Mouse (Mus musculus) limb, embryonic 10.5 days (tissue): Measurements from ENCODE around the gene Tssk2. TPM values are rescaled to one million over a fixed set of nuclear protein-coding genes. Genes with fewer than 3 reads are reported as not detected.

Source experiments
- DNase-seq: peaks from one replicate; pipeline ENCODE4 v3.0.0-alpha.2; 2017; ENCODE audit warnings: low spot score
- H3K27ac ChIP-seq: fragments of 300-500 bp; sonication (generic); 2 replicates; pipeline ENCODE4 v1.5.1; 2016; ENCODE audit warnings: mild to moderate bottlenecking
- H3K27me3 ChIP-seq: fragments of 300-500 bp; sonication (generic); 2 replicates; pipeline ENCODE4 v1.6.1; 2016; ENCODE audit warnings: low read depth, mild to moderate bottlenecking; ENCODE audit not compliant: poor library complexity, severe bottlenecking
- H3K36me3 ChIP-seq: fragments of 300-500 bp; sonication (generic); 2 replicates; pipeline ENCODE4 v1.6.1; 2016; ENCODE audit warnings: mild to moderate bottlenecking, moderate library complexity
- H3K4me1 ChIP-seq: fragments of 300-500 bp; sonication (generic); 2 replicates; pipeline ENCODE4 v1.6.1; 2016
- H3K4me3 ChIP-seq: fragments of 300-500 bp; sonication (generic); 2 replicates; pipeline ENCODE4 v1.5.1; 2016; ENCODE audit warnings: mild to moderate bottlenecking, moderate library complexity
- H3K9me3 ChIP-seq: fragments of 300-500 bp; sonication (generic); replicated peaks from 2 replicates; pipeline ENCODE4 v1.6.1; 2016; ENCODE audit warnings: mild to moderate bottlenecking
- WGBS: fragments of 180-500 bp; shearing (Covaris S2); methylation state at CpG from one replicate; pipeline ENCODE4 v1.1.7; 2016; 5-methylcytosine and 5-hydroxymethylcytosine counted together
- polyA plus RNA-seq: library from polyadenylated mRNA; unstranded; fragments of >200 nt; fragmentation: Nextera tagmentation; extraction: Ambion mirVana; gene quantifications from 2 replicates; pipeline ENCODE4 v1.2.1, GENCODE M21; 2016

The Tssk2 gene
- polyA plus RNA-seq, 1 experiment from 2014 or later, result not detected

DNA sequence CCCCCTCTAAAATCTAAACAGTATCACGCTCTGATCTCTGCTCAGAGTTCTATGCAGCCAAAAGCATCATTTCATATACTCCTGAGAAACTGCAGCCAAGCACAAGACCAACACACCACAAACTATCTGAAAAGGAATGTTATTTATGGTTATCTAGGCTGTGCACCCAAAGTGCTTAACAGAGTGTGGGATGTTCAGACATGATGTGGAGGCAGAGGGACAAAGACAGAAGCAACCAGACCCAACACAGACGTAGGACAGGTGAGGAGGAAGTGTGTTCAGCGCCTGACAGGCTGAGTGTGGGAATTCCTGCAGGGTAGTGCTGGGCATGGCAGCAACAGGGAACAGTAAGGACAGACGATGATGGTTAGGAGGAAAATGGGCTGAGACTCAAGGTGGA lies 18.9 kb upstream of the Tssk2 start:
- Histone ChIP-seq H3K27ac (no peak overlapping the region), H3K4me1 (peaks cover 3% of the 10 kb centered on the region; the same call in 1 of the 2 replicates), H3K4me3 (no peak overlapping the region), H3K9me3 (no peaks in the 10 kb centered on the region), H3K36me3 (peaks cover 63% of the 10 kb centered on the region), H3K27me3 (no peaks in the 10 kb centered on the region)
- DNase-seq, result no peak
- WGBS, result 91% methylated on average over 4 of the region's 4 CpGs

GRCm38 (mm10) chr16:17882196-17882595 lies 16.2 kb upstream of the Tssk2 start:
- no peaks in the 10 kb centered on the region for H3K27me3 ChIP-seq
- H3K9me3 ChIP-seq, result no peaks in the 10 kb centered on the region
- H3K4me3 ChIP-seq, result no peak overlapping the region
- no peak overlapping the region for H3K27ac ChIP-seq
- peaks cover 78% of the 10 kb centered on the region for H3K36me3 ChIP-seq
- no peak for DNase-seq
- peaks cover 3% of the 10 kb centered on the region; the same call in 1 of the 2 replicates for H3K4me1 ChIP-seq

DNA sequence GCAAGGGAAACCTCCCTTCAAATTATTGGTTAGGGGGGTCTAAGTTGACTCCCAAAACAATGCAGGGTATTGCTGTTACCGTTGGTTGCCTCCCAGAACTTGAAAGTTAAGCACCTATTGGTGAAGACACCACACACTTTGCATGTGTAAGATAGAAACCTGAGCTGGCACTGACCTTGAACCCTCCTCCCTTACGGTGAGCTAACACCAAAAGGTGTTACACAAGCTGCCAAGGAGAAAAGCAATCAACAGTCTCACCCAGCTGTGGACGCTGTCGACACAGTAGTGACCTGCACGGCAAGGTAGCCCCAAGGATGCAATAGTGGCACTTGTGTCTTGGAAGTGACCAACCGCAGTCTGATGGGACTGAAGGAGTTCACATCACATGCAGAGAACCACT lies 14.3 kb upstream of the Tssk2 start:
- WGBS, result 78% methylated on average over 6 of the region's 6 CpGs
- peaks cover 58% of the 10 kb centered on the region for H3K36me3 ChIP-seq

GRCm38 (mm10) chr16:17889689-17890341 lies 8.6 kb upstream of the Tssk2 start:
- Histone ChIP-seq H3K4me3 (peak overlapping the region; percentile 95), H3K4me1 (peaks cover 27% of the 10 kb centered on the region), H3K27ac (peak overlapping the region; percentile 97; the same call in 1 of the 2 replicates), H3K36me3 (peaks cover 20% of the 10 kb centered on the region), H3K27me3 (no peaks in the 10 kb centered on the region), H3K9me3 (no peaks in the 10 kb centered on the region)
- no peak for DNase-seq
- WGBS, result 89% methylated on average over 6 of the region's 6 CpGs

More for the DNA sequence above, 14.3 kb upstream of the Tssk2 start:
- H3K4me1 ChIP-seq, result peaks cover 3% of the 10 kb centered on the region; the same call in 1 of the 2 replicates
- no peak overlapping the region for H3K4me3 ChIP-seq
- no peak for DNase-seq
- H3K27ac ChIP-seq, result no peak overlapping the region
- no peaks in the 10 kb centered on the region for H3K27me3 ChIP-seq
- no peaks in the 10 kb centered on the region for H3K9me3 ChIP-seq

DNA sequence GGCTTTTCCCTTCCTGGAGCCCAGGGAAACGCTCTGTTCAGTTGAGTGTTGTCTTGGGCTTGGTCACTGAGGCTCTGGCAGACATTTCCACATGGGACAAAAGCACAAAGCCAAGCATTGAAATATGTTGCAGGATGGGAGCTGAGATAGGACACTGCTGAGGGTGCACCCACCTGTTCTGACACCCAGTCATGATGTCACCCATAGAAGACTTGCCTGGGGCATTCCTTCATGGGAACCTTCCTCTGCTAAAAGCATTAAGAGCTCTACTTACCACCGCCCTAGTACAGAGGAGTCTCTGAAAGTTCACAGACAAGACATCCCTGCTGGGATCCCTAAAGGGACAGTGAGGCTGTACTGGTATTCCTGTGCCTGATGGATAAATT lies 8.1 kb upstream of the Tssk2 start:
- WGBS, result 69% methylated on average over 2 of the region's 2 CpGs
- no peaks in the 10 kb centered on the region for H3K9me3 ChIP-seq
- no peak for DNase-seq
- peaks cover 27% of the 10 kb centered on the region for H3K4me1 ChIP-seq
- peak overlapping the region; percentile 97 for H3K27ac ChIP-seq
- no peaks in the 10 kb centered on the region for H3K27me3 ChIP-seq
- peak overlapping the region; percentile 95 for H3K4me3 ChIP-seq
- H3K36me3 ChIP-seq, result peaks cover 15% of the 10 kb centered on the region

DNA sequence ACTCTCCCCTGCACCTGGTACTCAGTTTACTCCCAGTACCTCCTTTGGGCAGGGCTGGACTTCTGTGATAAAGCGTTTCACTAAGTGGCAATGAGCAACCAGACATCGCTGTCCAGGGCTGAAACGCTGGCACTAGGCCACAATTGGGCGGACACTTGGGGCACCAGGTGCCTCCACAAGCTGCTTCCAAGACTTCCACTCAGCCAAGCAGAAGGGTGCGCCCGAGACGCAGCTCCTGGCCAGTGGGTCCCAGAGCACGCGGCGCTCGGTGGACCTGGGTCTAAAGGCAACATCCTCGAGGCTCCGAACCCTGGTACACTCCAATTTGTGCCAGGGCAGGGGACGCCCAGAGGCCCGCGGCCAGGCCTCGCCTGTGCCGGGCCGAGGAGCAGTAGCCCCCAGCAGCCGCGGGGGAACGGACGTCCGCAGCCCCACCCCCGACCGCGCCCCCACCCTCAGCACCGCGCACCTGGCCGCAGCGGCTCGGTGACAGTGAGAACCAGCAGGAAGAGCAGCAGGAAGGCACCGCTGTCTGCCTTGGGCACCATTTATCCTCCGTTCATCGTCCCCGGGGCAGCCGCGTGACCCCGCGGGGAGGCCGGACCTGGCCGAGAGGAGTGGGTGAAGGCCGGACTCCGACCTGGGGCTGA lies 7.4 kb upstream of the Tssk2 start:
- no peaks in the 10 kb centered on the region for H3K27me3 ChIP-seq
- H3K27ac ChIP-seq, result peak overlapping the region; percentile 97
- H3K4me1 ChIP-seq, result peaks cover 27% of the 10 kb centered on the region
- peak overlapping the region; percentile 95 for H3K4me3 ChIP-seq
- no peaks in the 10 kb centered on the region for H3K9me3 ChIP-seq
- peak; percentile 71 for DNase-seq
- peaks cover 8% of the 10 kb centered on the region for H3K36me3 ChIP-seq
- under 1% methylated on average over 44 of the region's 44 CpGs for WGBS

GRCm38 (mm10) chr16:17891567-17891959 lies 6.9 kb upstream of the Tssk2 start, which contains the start of gene Gm20518:
TSS of gene Gm20518 (minus strand) at chr16:17891671.
- Histone ChIP-seq H3K27ac (peak within 1 kb of the TSS; percentile 97), H3K36me3 (peaks cover 5% of the 10 kb centered on the region; the same call in 1 of the 2 replicates), H3K9me3 (no peaks in the 10 kb centered on the region), H3K4me3 (peak within 1 kb of the TSS; percentile 95), H3K4me1 (peaks cover 27% of the 10 kb centered on the region), H3K27me3 (no peaks in the 10 kb centered on the region)
- under 1% methylated on average over 38 of the region's 38 CpGs for WGBS
- DNase-seq, result peak; percentile 100

- Histone ChIP-seq H3K9me3 (no peaks in the 10 kb centered on the region), H3K36me3 (peaks cover 5% of the 10 kb centered on the region; the same call in 1 of the 2 replicates), H3K27me3 (no peaks in the 10 kb centered on the region), H3K27ac (no peak overlapping the region), H3K4me1 (peaks cover 27% of the 10 kb centered on the region), H3K4me3 (no peak overlapping the region; the same call in 1 of the 2 replicates)
- WGBS, result 88% methylated on average over 3 of the region's 3 CpGs
- DNase-seq, result no peak
These were observed 5.8 kb upstream of the Tssk2 start for GRCm38 (mm10) chr16:17892606-17893005.

- no peak within 1 kb of the TSS for H3K27ac ChIP-seq
- H3K27me3 ChIP-seq, result no peaks in the 10 kb centered on the region
- H3K4me1 ChIP-seq, result peaks cover 27% of the 10 kb centered on the region
- H3K9me3 ChIP-seq, result no peaks in the 10 kb centered on the region
- 81% methylated on average over 2 of the region's 2 CpGs for WGBS
- H3K36me3 ChIP-seq, result peaks cover 15% of the 10 kb centered on the region
- no peak within 1 kb of the TSS for H3K4me3 ChIP-seq
- no peak for DNase-seq
These were observed 4.5 kb upstream of the Tssk2 start, which contains the start of gene Tssk1 for GRCm38 (mm10) chr16:17893923-17894322. TSS of gene Tssk1 (plus strand) at chr16:17894223.

DNA sequence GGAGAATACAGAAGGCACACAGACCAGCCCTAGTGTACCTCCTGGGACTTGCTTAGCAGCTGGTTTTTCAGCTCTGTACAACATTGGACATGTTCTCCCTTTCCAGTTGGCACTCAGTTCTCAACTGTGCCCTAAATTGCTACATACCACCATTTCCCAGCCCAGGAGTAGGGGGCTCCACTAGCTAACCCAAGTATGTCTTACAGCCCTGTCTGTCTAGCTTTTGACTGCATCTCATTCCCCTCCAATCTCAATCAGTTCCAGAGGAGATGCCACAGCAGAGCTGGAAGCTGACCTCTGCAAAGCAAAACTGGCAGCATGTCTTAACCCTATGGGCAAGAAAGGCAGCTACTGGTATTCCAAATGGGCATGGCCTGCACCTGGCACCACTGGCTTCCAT lies 2.3 kb upstream of the Tssk2 start:
- DNase-seq, result no peak
- peaks cover 32% of the 10 kb centered on the region for H3K36me3 ChIP-seq
- no peak overlapping the region for H3K4me3 ChIP-seq
- H3K4me1 ChIP-seq, result peaks cover 12% of the 10 kb centered on the region
- H3K27me3 ChIP-seq, result no peaks in the 10 kb centered on the region
- no peak overlapping the region for H3K27ac ChIP-seq
- H3K9me3 ChIP-seq, result no peaks in the 10 kb centered on the region

DNA sequence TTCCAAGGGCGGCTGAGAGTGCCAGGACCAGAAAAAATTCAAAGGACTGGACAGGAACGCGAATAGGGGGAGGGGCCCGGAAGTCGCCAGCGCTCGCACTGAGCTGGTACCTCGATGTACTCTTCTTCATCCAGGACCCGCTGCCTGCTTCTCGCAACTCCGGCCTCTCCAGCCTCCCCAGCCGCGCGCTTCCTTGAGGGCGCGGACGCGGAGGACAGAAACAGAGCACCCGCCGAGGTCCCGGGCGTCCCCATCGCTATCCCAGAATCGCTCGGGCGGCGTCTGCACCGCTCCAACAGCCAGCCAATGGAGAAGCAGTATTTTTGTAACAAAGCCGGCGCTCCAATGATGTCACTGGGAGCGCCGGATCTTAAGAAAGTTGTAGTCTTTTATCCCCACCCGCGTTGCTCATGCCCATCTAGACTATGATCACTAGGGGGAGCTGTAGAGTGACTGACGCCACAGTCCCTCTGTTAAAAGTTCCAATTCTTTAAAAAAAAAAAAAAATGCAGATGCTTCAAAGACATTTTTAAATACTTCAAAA lies 12.7 kb downstream of the Tssk2 start, which contains the start of gene Ess2:
Gene Ess2, minus strand, starts transcription at position 297 of the 544 bp plus-strand sequence.
- DNase-seq, result peak; percentile 88
- Histone ChIP-seq H3K36me3 (peaks cover 34% of the 10 kb centered on the region), H3K4me3 (peak within 1 kb of the TSS; percentile 85), H3K27ac (peak within 1 kb of the TSS; percentile 94), H3K27me3 (peaks cover 47% of the 10 kb centered on the region), H3K9me3 (no peaks in the 10 kb centered on the region), H3K4me1 (peaks cover 21% of the 10 kb centered on the region)
- under 1% methylated on average over 35 of the region's 35 CpGs for WGBS

- WGBS, result under 1% methylated on average over 90 of the region's 106 CpGs
- Histone ChIP-seq H3K27ac (peak within 1 kb of the TSS; percentile 57), H3K27me3 (peaks cover 79% of the 10 kb centered on the region)
These were observed 16.1 kb downstream of the Tssk2 start, which contains the start of gene Gsc2 for GRCm38 (mm10) chr16:17914307-17915249. TSS of gene Gsc2 (minus strand) at chr16:17915059.

More at GRCm38 (mm10) chr16:17914307-17915249, 16.1 kb downstream of the Tssk2 start, which contains the start of gene Gsc2:
- H3K4me1 ChIP-seq, result peaks cover 21% of the 10 kb centered on the region
- H3K9me3 ChIP-seq, result no peaks in the 10 kb centered on the region
- H3K4me3 ChIP-seq, result peak within 1 kb of the TSS; percentile 52
- peak; percentile 65 for DNase-seq
- H3K36me3 ChIP-seq, result no peaks in the 10 kb centered on the region
